Mouse (Mus musculus) testis, adult 2 months (tissue): Measurements from ENCODE around the gene Traf5.

Experiments used
- CTCF ChIP-seq: fragments of 200-500 bp; IDR thresholded peaks from 2 replicates; pipeline ENCODE4 v1.5.1; 2012; ENCODE audit warnings: low read depth, mild to moderate bottlenecking, inconsistent platforms, low read length, moderate library complexity; ENCODE audit not compliant: control insufficient read depth, insufficient read depth, insufficient replicate concordance
- POLR2A ChIP-seq: fragments of 200-500 bp; IDR thresholded peaks from 2 replicates; pipeline ENCODE4 v1.6.1; 2012; ENCODE audit warnings: low read depth, mild to moderate bottlenecking, inconsistent platforms, low read length, moderate library complexity; ENCODE audit not compliant: control insufficient read depth

- TF ChIP-seq CTCF (no peak), POLR2A (no peak)
Measured at GRCm38 (mm10) chr1:192081129-192081528, 11.2 kb downstream of the Traf5 start.
